Mouse (Mus musculus): Measurements from ENCODE around the gene Acot7.

GRCm38 (mm10) chr4:152128784-152129183 lies 49.1 kb upstream of the Acot7 start:
- no peak for TF ChIP-seq TCF12 (IDR thresholded peaks at IDR 0.05; ENCODE audit: insufficient read depth, poor library complexity, severe bottlenecking)
- no peak for TF ChIP-seq POLR2AphosphoS2 (IDR thresholded peaks at IDR 0.05; ENCODE audit: insufficient read length, low read depth)
- no peak for TF ChIP-seq MAX (IDR thresholded peaks at IDR 0.05; ENCODE audit: low read depth)
- TF ChIP-seq USF1 (IDR thresholded peaks at IDR 0.05; ENCODE audit: low read depth): no peak
- no peak for TF ChIP-seq MYOG (IDR thresholded peaks at IDR 0.05; ENCODE audit: control insufficient read depth in 1 of 3, insufficient read depth in 1 of 3, insufficient read length in 2 of 3, low read depth in 2 of 3)

Data from myocyte (in vitro differentiated cells).